Mouse (Mus musculus): ENCODE measurements around the gene Abca8b.
"Not testable (repeated sequence)": the region's sequence is repeated elsewhere in the genome, so short reads cannot be mapped to it uniquely, and the experiment has no call there.

DNA sequence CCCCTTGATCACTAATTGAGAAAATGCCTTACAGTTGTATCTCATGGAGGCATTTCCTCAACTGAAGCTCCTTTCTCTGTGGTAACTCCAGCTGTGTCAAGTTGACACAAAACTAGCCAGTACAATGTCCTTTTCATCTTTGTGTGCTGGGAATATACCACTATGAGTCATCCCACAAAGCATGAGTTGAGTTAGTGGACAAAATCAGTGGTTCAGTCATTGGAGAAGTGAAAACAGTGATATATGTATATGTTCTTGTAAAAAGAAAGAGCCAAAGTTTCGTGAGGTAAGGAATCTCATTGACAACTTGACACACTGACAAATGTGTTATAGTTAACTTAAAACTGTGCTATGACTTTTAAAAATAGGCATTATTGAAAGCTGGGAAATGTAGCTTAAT lies 83.5 kb downstream of the Abca8b start:
- not testable (repeated sequence) for TF ChIP-seq CTCF (IDR thresholded peaks at IDR 0.05; ENCODE audit: extremely low read depth, insufficient read depth, insufficient read length, insufficient replicate concordance); POLR2A (IDR thresholded peaks at IDR 0.05; ENCODE audit: low read depth, low read length)

Data from spleen, adult 2 months (tissue).